Mouse (Mus musculus) adrenal gland, postnatal 14 days (tissue): ENCODE results near the gene Sox5. TPM values are rescaled to one million over a fixed set of nuclear protein-coding genes. Genes with fewer than 3 reads are reported as not detected.

Experiments
- DNase-seq: peaks from one replicate; pipeline ENCODE4 v3.0.0; 2021; ENCODE audit warnings: mixed read lengths
- total RNA-seq: library from RNA; stranded (reverse); gene quantifications from 2 replicates; pipeline ENCODE4 v1.2.3, GENCODE M21; 2021

The Sox5 gene
- total RNA-seq, 1 experiment from 2014 or later = 18.5 TPM

DNA sequence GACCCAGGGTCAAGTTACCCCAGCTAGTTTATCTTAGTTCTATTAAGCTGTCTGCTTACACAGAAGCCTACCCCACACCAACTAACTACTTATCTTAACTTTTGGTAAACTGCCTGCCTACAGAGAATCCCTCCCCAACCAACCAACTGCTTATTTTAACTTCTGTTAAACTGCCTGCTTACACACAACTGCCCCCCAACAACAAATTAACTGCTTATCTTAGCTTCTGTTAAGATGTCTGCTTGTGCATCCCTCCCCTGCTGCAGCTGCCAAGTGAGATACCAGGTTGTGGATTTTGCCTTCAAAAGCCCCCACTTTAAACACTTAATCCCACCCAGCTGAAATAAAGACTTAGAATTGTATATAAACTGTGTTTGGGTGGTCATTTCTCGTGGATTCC is 215.9 kb downstream of the Sox5 start:
- no peak for DNase-seq

DNA sequence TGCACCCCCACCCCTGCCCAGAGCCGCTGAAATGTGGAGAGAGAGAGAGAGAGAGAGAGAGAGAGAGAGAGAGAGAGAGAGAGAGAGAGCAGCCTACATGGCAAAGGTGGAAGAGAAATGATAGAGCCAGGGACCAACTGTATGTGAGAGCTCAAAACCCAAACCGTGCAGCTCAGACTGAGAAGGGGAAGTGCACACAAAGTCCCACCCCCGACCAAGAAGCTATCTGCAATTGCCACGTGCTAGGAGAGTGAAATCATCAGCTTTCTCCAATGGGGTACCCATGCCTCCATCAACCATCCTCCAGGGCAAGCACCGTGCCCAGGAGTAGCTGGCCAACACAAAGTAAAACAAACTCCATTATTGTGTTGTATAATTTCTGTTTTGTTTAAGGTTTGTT is 220.1 kb downstream of the Sox5 start:
- DNase-seq = no peak

DNA sequence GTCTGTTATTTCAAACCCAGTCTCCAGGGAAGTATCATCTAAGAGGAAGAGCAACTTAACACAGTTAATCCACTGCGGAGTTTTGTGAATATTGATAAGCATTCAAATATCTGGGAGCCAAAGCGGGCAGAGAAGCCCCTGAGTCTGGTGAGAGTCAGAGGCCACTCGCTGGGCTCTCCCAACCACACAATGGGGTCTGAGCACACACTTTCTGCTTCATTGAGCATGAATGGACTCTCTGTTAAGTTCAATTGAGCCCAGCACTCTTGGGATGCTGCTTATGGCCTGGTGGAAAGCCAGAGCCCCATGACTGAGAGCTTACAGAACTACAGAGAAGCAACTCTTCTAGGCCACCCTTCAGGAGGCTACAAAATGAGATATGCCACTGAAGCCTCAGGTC is 221.6 kb downstream of the Sox5 start:
- DNase-seq = no peak

DNA sequence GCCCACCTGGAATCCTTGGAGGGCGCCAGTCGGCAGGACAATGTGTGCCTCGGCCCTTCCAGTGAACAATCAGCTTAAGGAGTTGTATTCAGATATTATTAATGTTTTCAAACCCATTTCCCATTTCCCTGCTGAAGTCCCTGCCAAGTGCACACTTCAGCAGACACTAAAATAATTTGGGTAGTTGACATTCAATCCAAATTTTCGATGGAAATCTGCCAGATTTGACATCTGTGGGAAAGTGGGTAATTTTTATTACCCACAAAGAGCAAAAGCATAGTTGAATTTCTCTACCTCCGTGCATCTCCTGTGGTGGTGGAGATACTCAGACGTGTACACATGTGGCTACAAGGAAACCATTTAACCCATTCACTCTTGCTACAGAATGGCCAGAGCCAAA is 228.3 kb downstream of the Sox5 start:
- DNase-seq = no peak

DNA sequence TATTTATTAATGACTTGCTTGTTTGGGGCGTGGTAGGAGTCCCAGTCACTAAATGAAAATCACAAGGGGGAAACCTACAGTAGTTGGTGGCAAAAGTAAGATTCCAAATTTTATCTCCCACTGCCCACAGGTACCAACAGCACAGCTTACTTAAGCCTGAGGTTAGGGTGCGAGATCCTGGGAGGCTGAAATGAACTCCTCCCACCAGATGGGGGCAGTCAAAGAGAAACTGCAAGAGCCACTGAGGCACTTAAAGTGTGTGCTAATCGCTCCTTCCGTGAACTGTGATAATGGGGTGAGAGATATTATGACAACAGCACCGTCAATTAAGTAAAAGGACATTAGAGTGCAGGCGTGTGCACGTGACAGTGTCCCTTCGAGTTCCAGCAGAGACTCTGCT is 232.8 kb downstream of the Sox5 start:
- DNase-seq = no peak

DNA sequence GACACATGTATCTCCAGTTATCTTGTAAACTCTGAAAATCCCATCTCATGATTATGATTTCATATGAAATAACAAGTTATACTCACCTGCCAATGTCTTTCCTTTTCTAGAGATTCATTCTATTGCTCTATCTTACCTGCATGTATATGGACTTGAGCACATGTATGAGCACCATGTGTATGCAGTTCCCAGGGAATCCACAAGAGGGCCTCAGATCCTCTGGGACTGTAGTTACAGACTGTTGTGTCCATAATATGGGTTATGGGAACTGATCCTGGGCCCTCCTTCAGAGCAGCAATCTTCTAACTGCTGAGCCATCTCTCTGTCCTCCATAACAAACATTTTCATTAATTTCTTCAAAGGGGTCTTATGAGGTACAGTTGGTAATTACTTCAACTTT is 234.6 kb downstream of the Sox5 start:
- DNase-seq = no peak

DNA sequence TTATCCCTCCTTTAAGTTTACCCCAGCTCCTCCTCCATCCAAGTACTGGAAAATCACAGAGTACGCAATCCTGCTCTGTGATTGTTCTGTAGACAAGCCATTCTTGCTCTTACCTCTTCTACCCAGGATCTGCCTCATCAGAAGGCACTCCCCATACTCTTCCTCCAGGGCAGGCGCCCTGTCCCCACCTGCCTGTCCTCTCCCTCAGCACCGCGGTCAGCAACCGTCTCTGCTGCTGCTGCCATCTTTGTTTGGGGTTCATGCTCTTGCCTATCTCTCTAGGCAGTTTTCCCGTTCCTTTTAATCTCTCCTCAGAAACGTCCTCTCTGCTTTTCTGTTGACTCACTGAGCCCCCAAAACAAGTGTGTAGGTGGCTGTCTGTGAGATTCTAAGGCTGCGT is 236.2 kb downstream of the Sox5 start:
- DNase-seq = no peak

DNA sequence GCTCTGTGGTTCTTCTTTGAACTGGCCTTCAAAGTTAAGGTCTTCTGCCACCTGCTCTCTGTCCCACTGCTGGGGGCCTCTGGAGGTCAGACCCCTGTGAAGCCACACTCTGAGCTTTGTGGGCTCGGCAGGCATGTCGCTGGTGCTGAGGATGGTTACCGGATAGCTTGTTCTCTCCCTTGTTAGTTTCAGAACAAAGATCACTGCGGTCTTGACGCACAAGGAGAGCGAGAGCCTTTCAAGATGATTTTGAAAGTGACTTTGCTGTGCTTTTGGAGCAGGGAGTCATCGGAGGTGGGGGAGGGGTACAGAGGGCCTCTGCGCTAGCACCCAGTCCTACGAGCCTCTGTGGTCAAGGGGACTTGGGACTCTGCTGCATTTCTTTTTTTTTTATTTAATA is 240.5 kb downstream of the Sox5 start:
- DNase-seq = peak; percentile 7

DNA sequence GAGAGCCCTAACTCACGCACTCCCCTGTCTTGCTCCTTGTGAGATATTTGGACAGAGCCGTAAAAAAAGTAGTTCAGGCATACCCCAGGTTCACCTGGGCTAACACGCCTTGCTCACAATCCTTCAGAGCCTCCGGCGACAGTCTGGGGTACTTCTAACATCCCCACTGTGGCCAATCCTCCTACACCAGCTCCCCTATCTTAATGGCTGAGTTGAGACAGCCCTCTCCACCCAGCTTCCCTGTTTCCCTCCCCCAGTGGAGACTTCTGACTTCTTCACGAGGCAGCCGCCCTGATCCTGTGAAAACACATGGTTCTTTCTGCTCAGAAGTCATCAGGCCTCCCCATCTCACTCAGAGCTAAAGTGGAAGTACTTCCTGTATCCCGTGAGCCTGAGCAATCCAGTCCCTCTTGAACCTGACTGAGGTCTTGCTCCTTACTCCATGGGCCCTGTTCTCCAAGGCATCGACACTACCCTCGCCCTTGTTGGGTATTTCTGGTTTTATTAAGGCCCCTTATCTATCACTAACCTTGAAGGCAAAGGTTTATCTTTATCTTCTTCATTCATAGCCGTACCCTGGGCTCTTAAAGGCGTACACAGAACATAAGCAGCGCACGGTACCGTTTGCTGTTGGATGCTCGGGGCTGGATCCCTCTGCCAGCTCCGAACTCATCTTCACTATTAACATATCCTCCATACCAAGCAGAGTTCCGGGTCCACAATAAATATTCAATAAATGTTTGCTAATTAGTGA is 242.2 kb downstream of the Sox5 start:
- no peak for DNase-seq

DNA sequence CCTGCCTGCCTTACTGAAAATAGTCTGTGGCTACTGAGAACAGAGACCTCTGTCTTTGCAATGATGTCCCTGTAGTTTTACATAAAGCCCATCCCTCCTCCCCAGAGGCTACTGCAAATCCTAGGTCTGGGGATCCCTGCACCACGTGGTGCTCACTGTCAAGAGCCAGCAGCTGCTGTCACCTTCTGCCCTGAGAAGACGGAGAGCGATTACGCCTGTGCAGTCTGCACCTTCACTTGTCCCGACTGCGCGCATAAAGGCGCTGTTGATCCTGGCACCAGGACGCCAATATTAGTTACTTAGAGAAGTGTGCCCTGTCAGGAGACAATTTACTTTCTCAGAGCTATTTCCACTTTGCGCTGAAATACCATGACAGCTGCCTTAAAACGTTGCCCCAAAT is 258.3 kb downstream of the Sox5 start:
- DNase-seq = no peak

DNA sequence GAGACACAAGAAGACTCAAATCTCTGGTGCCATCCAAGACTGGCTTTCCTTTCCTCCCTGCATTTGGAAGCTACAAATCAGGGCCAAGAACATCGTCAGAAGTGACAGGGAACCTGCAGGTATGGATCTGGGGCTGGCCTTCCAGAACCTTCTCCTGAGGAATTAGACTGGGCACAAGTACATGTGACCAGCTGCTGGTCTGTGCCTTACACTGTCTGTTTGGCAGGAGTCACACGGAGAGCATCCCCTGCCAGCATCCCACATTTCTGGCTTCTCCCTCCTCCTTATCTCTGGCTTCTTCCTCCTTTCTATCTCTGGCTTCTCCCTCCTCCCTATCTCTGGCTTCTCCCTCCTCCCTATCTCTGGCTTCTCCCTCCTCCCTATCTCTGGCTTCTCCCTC is 263.0 kb downstream of the Sox5 start:
- DNase-seq = no peak

DNA sequence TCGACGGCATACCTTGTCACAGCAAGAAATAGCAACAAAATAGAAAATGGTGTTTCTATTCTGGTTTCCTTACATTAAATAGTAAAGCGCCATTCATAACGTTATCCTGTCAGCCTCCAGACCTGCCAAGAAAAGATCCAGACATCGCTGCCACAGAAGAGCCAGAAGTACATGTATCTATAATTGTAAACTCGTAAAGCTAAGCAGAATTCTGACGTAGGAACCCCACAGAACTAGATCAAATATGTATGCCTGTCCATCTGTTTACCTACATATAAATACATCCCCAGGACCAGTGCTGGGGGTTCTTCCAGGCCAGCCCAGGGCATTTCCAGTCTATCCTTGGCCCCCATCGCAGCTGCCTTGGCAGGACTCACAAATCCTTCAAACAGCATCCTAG is 265.9 kb downstream of the Sox5 start:
- DNase-seq = no peak

DNA sequence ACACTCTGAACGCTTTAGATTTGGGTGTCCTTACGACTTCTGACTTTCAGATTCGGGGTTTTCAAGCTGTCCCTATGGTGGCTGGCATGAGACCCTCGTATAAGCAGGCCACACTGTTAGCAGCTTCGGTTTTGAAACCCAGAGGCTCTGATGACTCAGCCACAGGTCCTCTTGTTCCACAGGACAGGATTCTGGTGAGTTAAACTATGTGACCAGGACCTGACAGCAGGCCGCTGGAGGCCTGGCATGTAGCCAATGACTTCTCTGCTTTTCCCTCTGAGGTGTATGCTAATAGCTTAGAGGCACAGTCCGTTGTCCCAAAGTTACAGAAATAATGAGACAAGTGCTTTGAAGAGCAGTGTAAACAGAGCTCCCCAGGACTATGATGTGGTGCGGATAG is 268.0 kb downstream of the Sox5 start:
- DNase-seq = peak; percentile 56

DNA sequence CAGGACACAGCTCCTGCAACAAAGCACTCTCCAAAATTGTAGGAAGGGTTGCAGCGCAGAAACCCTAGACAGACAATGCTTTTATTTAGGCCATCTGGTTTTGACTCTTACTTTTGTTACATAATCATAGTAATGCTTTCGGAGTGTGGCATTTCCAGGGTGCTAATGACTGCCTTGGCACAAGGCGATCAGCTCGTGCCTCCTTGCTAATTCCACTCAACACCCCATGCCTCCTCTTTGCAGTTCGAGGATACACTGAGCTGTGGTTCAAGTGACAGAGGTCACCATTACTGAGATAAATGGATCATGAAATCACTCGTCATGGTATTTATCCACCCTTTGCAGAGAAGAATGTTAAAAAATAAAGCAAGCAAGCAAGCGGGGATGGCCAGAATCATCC is 269.9 kb downstream of the Sox5 start:
- DNase-seq = no peak

DNA sequence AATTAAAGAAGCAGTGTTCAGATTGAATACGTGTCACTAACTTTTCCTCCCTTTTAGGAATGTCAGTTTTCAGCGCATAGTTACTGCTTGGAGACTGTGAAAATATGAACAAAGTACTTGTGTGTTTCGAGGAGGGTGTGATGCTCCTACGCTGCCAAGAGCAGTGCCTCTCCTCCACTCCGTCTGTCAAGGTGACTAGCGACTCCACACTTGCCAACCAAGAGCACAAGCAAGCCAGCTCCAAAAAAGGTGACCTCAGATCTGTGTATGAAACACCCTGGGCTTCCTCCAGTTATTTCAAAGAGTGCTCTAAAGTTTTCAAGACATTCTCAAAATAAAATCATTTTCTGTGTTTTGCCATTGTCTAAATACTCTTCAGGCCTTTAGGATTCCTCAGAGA is 271.6 kb downstream of the Sox5 start:
- DNase-seq = no peak

DNA sequence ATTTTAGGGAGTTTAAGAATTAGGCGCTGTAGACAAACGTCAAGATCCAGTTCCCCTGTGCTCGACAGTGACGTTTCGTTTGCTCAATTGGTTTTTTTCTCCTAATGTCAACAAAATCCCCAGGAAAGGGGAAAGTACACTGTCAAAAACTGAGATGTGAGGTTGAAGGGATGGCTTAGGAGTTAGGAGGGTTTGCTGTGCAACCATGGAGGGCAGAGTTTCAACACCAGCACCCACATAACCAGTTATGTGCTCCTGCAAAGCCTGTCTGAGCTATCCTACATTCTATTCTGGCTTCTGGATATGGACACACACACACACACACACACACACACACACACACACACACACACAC is 277.6 kb downstream of the Sox5 start:
- no peak for DNase-seq

DNA sequence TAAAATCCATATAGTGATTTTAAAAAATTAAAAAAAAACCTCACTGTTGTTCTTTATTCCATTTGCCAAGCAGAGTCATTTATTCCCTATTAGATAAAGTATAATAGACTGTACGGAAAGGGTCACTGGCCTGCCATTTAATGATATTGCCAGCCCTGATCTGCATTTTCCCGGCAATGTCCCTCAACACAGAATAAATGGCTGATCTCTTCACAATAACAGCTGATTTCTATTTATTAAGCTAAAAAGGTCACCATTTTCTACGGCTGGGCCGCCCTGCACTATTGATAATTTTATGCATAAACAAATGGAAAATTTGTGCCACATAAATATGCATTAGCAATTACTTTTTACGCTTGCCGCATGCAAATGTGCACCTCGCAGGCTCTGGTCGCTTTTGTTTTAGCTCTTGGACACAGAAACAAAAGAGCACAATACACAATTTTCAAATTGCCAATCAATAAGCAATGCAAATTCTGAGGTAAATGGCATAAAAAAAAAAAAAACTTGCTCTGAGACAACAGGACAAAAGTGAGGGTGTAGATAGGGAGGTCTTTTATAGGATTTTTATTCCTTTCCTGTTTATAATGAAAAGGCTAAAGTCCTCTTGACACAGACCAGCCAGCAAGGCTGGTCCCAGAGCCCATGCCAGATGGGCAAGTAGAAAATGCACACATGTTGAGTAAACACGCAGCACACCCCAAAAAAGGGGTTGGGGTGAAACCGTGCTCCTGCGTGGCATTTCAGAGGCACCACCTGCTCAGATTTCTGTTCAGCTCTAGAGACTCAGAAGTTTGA is 278.2 kb downstream of the Sox5 start:
- DNase-seq = no peak

DNA sequence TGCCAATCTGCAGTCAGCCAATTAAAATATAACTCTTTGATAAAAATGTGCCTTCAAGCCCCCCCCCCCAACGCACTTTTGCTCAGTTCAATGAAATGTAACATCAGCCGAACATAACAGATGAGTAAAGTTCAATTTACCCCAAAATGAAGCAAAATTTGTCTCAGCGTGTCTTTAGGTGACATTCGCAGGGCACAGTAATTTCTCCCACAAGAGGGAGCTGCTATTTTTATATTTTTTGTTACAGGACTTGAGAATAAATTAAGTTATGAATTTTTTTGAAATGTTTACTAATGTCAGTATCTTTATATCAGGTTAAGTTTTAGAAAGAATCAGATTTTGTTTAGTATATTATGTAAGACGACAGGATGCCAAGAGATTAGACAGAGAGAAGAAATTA is 280.3 kb downstream of the Sox5 start:
- no peak for DNase-seq

DNA sequence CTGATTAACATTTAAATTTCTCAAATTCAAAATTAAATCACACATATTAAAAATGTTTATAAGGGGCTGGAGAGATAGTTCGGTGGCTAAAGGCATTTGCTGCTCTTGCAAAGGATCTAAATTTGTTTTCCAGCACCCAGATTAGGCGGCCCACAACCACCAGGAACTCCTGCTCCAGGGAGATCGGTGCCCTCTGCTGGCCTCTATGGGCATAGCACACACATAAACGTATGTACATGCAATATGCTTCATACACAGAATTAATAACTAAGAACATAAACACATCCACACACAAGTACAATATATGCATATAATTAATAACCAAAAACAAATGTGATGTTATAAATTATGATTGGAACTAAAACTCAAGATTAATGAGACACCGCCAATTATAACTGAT is 283.6 kb downstream of the Sox5 start:
- no peak for DNase-seq

DNA sequence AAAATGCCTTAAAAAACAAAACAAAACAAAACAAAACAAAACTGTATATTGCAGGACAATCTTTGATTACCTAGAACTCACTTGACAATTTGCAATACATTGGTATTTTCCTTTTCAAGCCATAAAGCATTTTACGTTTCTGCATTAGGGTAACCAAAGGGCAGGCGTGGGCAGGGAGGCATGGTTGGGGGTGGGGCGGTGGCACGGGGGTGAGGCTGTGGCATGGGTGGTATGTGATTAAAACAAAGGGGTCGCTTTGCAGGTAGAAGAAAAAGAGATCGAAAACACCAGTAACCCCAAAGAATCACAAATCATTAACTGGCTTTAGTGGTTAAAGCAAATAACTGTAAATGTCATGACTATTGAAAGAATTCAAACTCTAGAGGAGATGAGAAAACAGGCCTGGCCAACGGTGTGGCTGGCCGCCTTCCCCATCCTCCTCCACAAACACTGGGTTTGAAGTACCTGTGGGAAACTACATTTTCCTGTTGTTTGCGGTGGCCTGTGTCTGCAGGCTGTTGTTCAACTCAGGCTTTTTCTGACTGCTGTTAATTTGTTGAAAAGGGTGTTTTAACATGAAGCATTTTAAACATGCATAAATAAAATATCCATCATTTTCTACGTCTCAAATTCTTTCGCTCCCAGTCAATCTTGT is 289.9 kb downstream of the Sox5 start:
- DNase-seq = no peak

DNA sequence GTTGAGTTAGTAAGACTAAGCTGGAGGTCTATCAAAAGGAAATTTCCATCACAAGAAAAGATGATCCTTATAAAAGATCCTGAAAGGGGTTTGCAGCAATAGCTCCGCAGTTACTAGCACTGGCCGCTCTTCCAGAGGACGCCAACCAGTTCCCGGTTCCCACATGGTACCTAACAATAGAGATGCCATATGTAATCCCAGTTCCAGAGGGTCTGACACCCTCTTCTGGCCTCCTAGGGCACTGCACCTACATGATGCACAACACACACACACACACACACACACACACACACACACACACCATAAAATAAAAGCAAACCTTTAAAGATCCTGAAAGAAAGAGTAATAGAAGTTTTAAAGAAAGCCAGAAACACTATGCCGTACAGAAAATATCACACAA is 290.9 kb downstream of the Sox5 start:
- DNase-seq = no peak

DNA sequence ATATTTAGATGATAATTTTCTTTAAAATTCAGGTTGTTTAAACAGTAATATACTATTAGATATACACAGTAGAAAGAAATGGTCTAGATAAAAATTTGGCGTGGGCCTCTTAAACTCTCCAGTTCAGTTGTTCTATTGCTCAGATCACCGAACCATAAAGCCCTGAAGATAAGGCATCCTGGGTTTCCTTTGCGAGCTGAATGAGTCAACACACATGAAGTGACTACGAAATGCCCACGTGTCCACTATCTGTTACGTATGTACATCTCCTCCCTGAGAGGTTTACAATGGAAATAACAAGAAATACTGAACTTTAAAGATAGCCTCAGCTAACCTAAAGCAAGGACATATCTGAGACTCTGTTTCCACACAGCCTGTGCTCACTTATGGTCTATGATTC is 296.2 kb downstream of the Sox5 start:
- no peak for DNase-seq

DNA sequence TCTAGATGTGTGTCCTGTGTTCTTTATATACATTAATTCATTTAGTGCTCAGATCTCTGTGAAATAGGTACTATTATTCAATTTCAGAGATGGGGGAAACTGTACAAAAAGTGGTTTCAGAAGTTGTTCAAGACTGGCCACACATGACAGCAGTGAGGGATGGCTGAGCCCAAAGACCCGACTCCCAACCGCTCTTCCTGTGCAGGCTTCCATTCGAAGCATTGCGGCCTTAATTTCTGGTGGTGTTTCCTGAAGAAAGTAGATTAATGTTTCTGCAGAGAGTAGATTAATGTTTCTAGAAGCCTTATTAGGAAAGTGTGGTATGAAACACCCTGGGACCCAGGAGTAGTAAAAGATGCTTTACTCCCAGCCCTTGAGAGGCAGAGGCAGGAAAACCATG is 298.6 kb downstream of the Sox5 start:
- DNase-seq = no peak
